ENCODE assay signal across 28 mouse cellular contexts in genomic region chr14:40885752-40886151, GRCm38 (mm10). TPM values are rescaled to one million over a fixed set of nuclear protein-coding genes. Genes with fewer than 3 reads are reported as not detected.
DNase-seq lines count a peak whose midpoint lies in the region; ATAC-seq and TF ChIP-seq lines count a peak whose summit lies in the region.
"Had no signal": no experiment of that assay in that cellular context is flagged by ENCODE, and none has a peak within 500 bp of the region (broad histone marks: within the 10 kb centered on the region; RNA-seq: fewer than 3 reads in every experiment).

No protein-coding gene starts in this region.

- WGBS in heart, embryonic 10.5 days = 6% methylated on average over 1 of the region's 1 CpGs
- 0% methylated on average over 1 of the region's 1 CpGs for WGBS in liver, embryonic 12.5 days (ENCODE audit: insufficient replicate concordance)
- 71% methylated on average over 1 of the region's 1 CpGs for WGBS in midbrain, embryonic 11.5 days
- WGBS in midbrain, postnatal 0 days = 79% methylated on average over 1 of the region's 1 CpGs

- H3K27ac ChIP-seq in heart, embryonic 10.5 days = peak overlapping the region; percentile 56; the same call in 1 of the 2 replicates
- H3K27ac ChIP-seq in liver, embryonic 12.5 days = no peak overlapping the region
- H3K27ac ChIP-seq in midbrain, embryonic 11.5 days (ENCODE audit: low read depth, low read length) = no peak overlapping the region
- H3K27ac ChIP-seq in midbrain, postnatal 0 days (ENCODE audit: low read depth, low read length) = no peak overlapping the region
- H3K27ac ChIP-seq: embryonic facial prominence, embryonic 12.5 days; hindbrain, embryonic 13.5 days; kidney, postnatal 0 days; limb, embryonic 10.5 days; limb, embryonic 15.5 days; midbrain, embryonic 13.5 days; neural tube, embryonic 15.5 days; stomach, embryonic 15.5 days had no signal

- no peak overlapping the region for H3K4me2 ChIP-seq in liver, embryonic 12.5 days
- H3K4me2 ChIP-seq in midbrain, embryonic 11.5 days = no peak overlapping the region
- H3K4me2 ChIP-seq in midbrain, postnatal 0 days (ENCODE audit: low read depth, low read length, poor library complexity, severe bottlenecking) = no peak overlapping the region
- H3K4me2 ChIP-seq: embryonic facial prominence, embryonic 12.5 days; hindbrain, embryonic 13.5 days; limb, embryonic 15.5 days; midbrain, embryonic 13.5 days; neural tube, embryonic 15.5 days; stomach, embryonic 15.5 days had no signal

- TF ChIP-seq CTCF in midbrain, postnatal 0 days (IDR thresholded peaks at IDR 0.05) = no peak

- peak; percentile 38; the same call in 1 of the 2 replicates for ATAC-seq in liver, embryonic 12.5 days
- no peak for ATAC-seq in midbrain, embryonic 11.5 days (ENCODE audit: low FRiP score)
- no peak for ATAC-seq in midbrain, postnatal 0 days (ENCODE audit: low FRiP score)
- ATAC-seq: forebrain, embryonic 14.5 days; intestine, embryonic 16.5 days; midbrain, embryonic 13.5 days had no signal

- no peaks in the 10 kb centered on the region for H3K9me3 ChIP-seq in heart, embryonic 10.5 days
- H3K9me3 ChIP-seq in liver, embryonic 12.5 days (replicated peaks) = no peaks in the 10 kb centered on the region
- no peaks in the 10 kb centered on the region for H3K9me3 ChIP-seq in midbrain, embryonic 11.5 days (ENCODE audit: control insufficient read depth, low read length)
- H3K9me3 ChIP-seq in midbrain, postnatal 0 days (ENCODE audit: low read length) = no peaks in the 10 kb centered on the region
- H3K9me3 ChIP-seq: embryonic facial prominence, embryonic 12.5 days; heart, embryonic 12.5 days; hindbrain, embryonic 13.5 days; limb, embryonic 10.5 days; limb, embryonic 15.5 days; megakaryocyte, embryonic 14.5 days; midbrain, embryonic 13.5 days; neural tube, embryonic 15.5 days; stomach, embryonic 15.5 days had no signal

- H3K4me3 ChIP-seq in heart, embryonic 10.5 days = no peak overlapping the region
- H3K4me3 ChIP-seq in liver, embryonic 12.5 days = no peak overlapping the region
- no peak overlapping the region for H3K4me3 ChIP-seq in midbrain, embryonic 11.5 days (ENCODE audit: low read depth, low read length)
- no peak overlapping the region for H3K4me3 ChIP-seq in midbrain, postnatal 0 days (ENCODE audit: low read depth, low read length)
- H3K4me3 ChIP-seq: embryonic facial prominence, embryonic 12.5 days; heart, embryonic 12.5 days; hindbrain, embryonic 13.5 days; limb, embryonic 10.5 days; limb, embryonic 15.5 days; megakaryocyte, embryonic 14.5 days; midbrain, embryonic 13.5 days; neural tube, embryonic 15.5 days; stomach, embryonic 15.5 days had no signal

- peaks cover 19% of the 10 kb centered on the region for H3K4me1 ChIP-seq in heart, embryonic 10.5 days
- peaks cover 29% of the 10 kb centered on the region for H3K4me1 ChIP-seq in liver, embryonic 12.5 days
- no peaks in the 10 kb centered on the region for H3K4me1 ChIP-seq in midbrain, embryonic 11.5 days (ENCODE audit: control insufficient read depth, insufficient read depth, low read length)
- H3K4me1 ChIP-seq in midbrain, postnatal 0 days (ENCODE audit: insufficient read depth, low read length) = no peaks in the 10 kb centered on the region
- H3K4me1 ChIP-seq: hindbrain, embryonic 13.5 days; midbrain, embryonic 13.5 days; neural tube, embryonic 15.5 days; stomach, embryonic 15.5 days had no signal

- no peak overlapping the region for H3K9ac ChIP-seq in liver, embryonic 12.5 days
- no peak overlapping the region for H3K9ac ChIP-seq in midbrain, embryonic 11.5 days (ENCODE audit: low read length)
- no peak overlapping the region for H3K9ac ChIP-seq in midbrain, postnatal 0 days (replicated peaks; ENCODE audit: low read length, poor library complexity, severe bottlenecking)
- H3K9ac ChIP-seq: embryonic facial prominence, embryonic 12.5 days; heart, embryonic 12.5 days; hindbrain, embryonic 13.5 days; limb, embryonic 15.5 days; midbrain, embryonic 13.5 days; neural tube, embryonic 15.5 days; stomach, embryonic 15.5 days had no signal

- DNase-seq in heart, embryonic 10.5 days (ENCODE audit: low spot score) = no peak
- DNase-seq in heart, postnatal 14 days = no peak
- no peak for DNase-seq in liver
- DNase-seq in midbrain, embryonic 11.5 days (ENCODE audit: low spot score, missing footprints) = peak; percentile 41
- DNase-seq in midbrain, postnatal 0 days (ENCODE audit: low spot score) = no peak
- no peak for DNase-seq in adrenal gland, adult (ENCODE audit: inconsistent age in 2 of 2, low spot score in 1 of 2)
- DNase-seq: cerebellum, adult 11 months; cerebellum, adult 9-10 months; cerebellum, postnatal 36 days; heart, postnatal 4 days; kidney, adult 8-10 months; kidney, postnatal 4 days; retina, postnatal 1 day had no signal

- no peaks in the 10 kb centered on the region for H3K36me3 ChIP-seq in heart, embryonic 10.5 days
- no peaks in the 10 kb centered on the region for H3K36me3 ChIP-seq in liver, embryonic 12.5 days
- no peaks in the 10 kb centered on the region for H3K36me3 ChIP-seq in midbrain, embryonic 11.5 days (ENCODE audit: control insufficient read depth, insufficient read depth, low read length)
- H3K36me3 ChIP-seq in midbrain, postnatal 0 days (ENCODE audit: insufficient read depth, low read length) = no peaks in the 10 kb centered on the region
- H3K36me3 ChIP-seq: embryonic facial prominence, embryonic 12.5 days; heart, embryonic 12.5 days; hindbrain, embryonic 13.5 days; limb, embryonic 10.5 days; limb, embryonic 15.5 days; midbrain, embryonic 13.5 days; neural tube, embryonic 15.5 days; stomach, embryonic 15.5 days had no signal

- intact Hi-C loops in heart, postnatal 14 days (cut with DNase I) = no loop called here

- H3K27me3 ChIP-seq in heart, embryonic 10.5 days (ENCODE audit: insufficient read depth, poor library complexity, severe bottlenecking) = no peaks in the 10 kb centered on the region
- H3K27me3 ChIP-seq in liver, embryonic 12.5 days (replicated peaks) = no peaks in the 10 kb centered on the region
- no peaks in the 10 kb centered on the region for H3K27me3 ChIP-seq in midbrain, embryonic 11.5 days (ENCODE audit: control insufficient read depth, insufficient read depth, low read length)
- no peaks in the 10 kb centered on the region for H3K27me3 ChIP-seq in midbrain, postnatal 0 days (ENCODE audit: insufficient read depth, low read length)
- H3K27me3 ChIP-seq: CH12.LX; embryonic facial prominence, embryonic 12.5 days; heart, embryonic 12.5 days; hindbrain, embryonic 13.5 days; limb, embryonic 15.5 days; megakaryocyte, embryonic 14.5 days; midbrain, embryonic 13.5 days; neural tube, embryonic 15.5 days; stomach, embryonic 15.5 days had no signal

RNA-seq across cellular contexts. Expression of gene Sh2d4b, which starts 7.3 kb away (rescaled TPM):
- 0.14 and 0.41 TPM in 2 replicates for polyA plus RNA-seq in heart, embryonic 10.5 days (2016; fragmentation: Nextera tagmentation; extraction: Ambion mirVana)
- 1 to 10 TPM in 1 of 2 experiments, under 1 TPM in 1; 0.93 to 1.2 TPM for total RNA-seq in heart, postnatal 14 days (2021)
- polyA plus RNA-seq in liver, embryonic 12.5 days (2016; fragmentation: Nextera tagmentation; extraction: Ambion mirVana) = 0.16 and 0.20 TPM in 2 replicates
- 0.76 and 0.78 TPM in 2 replicates for polyA plus RNA-seq in midbrain, embryonic 11.5 days (2014; fragmentation: Nextera tagmentation; extraction: Ambion mirVana)
- total RNA-seq in midbrain, postnatal 0 days (2014; rRNA removed) = 3.0 and 3.7 TPM in 2 replicates
- 0.44 and 0.74 TPM in 2 replicates for polyA plus RNA-seq in midbrain, postnatal 0 days (2015; fragmentation: Nextera tagmentation; extraction: Ambion mirVana)
- total RNA-seq: granulocyte monocyte progenitor cell, adult 5-6 weeks had no signal
